Mouse (Mus musculus) midbrain, embryonic 11.5 days (tissue): ENCODE results near the gene G2e3. TPM values are rescaled to one million over a fixed set of nuclear protein-coding genes. Genes with fewer than 3 reads are reported as not detected.

Experiments used
- ATAC-seq: fragments of 200-750 bp; cut with Nextera tagmentation; 2 replicates; pipeline ENCODE4 v1.8.0; 2017; ENCODE audit warnings: moderate TSS enrichment, moderate library complexity; ENCODE audit not compliant: low FRiP score
- DNase-seq: peaks from one replicate; pipeline ENCODE4 v3.0.0; 2015; ENCODE audit warnings: low spot score; ENCODE audit errors: missing footprints
- H3K27ac ChIP-seq: fragments of 300-500 bp; sonication (generic); 2 replicates; pipeline ENCODE4 v1.5.1; 2014; ENCODE audit warnings: low read depth, low read length
- H3K27me3 ChIP-seq: fragments of 300-500 bp; sonication (generic); 2 replicates; pipeline ENCODE4 v1.6.1; 2014; ENCODE audit warnings: mild to moderate bottlenecking, low read length, moderate library complexity, mixed read lengths; ENCODE audit not compliant: control insufficient read depth, insufficient read depth
- H3K36me3 ChIP-seq: fragments of 300-500 bp; sonication (generic); 2 replicates; pipeline ENCODE4 v1.6.1; 2014; ENCODE audit warnings: mild to moderate bottlenecking, low read length, moderate library complexity, mixed read lengths; ENCODE audit not compliant: control insufficient read depth, insufficient read depth
- H3K4me1 ChIP-seq: fragments of 300-500 bp; sonication (generic); 2 replicates; pipeline ENCODE4 v1.6.1; 2014; ENCODE audit warnings: low read length; ENCODE audit not compliant: control insufficient read depth, insufficient read depth
- H3K4me2 ChIP-seq: fragments of 300-500 bp; sonication (generic); 2 replicates; pipeline ENCODE4 v1.6.1; 2014; ENCODE audit warnings: mild to moderate bottlenecking, moderate library complexity
- H3K4me3 ChIP-seq: fragments of 300-500 bp; sonication (generic); 2 replicates; pipeline ENCODE4 v1.5.1; 2014; ENCODE audit warnings: low read depth, low read length
- H3K9ac ChIP-seq: fragments of 300-500 bp; sonication (generic); 2 replicates; pipeline ENCODE4 v1.6.1; 2014; ENCODE audit warnings: low read length
- H3K9me3 ChIP-seq: fragments of 300-500 bp; sonication (generic); 2 replicates; pipeline ENCODE4 v1.6.1; 2016; ENCODE audit warnings: low read length; ENCODE audit not compliant: control insufficient read depth
- WGBS: fragments of 180-500 bp; shearing (Covaris S2); extraction: QIAGEN DNeasy Blood & Tissue Kit; methylation state at CpG from one replicate; pipeline ENCODE4 v1.1.7; 2014; 5-methylcytosine and 5-hydroxymethylcytosine counted together
- polyA plus RNA-seq: library from polyadenylated mRNA; unstranded; fragments of >200 nt; fragmentation: Nextera tagmentation; extraction: Ambion mirVana; gene quantifications from 2 replicates; pipeline ENCODE4 v1.2.1, GENCODE M21; 2014

G2e3 gene
- polyA plus RNA-seq, 1 experiment from 2014 or later, result 48.5 TPM

DNA sequence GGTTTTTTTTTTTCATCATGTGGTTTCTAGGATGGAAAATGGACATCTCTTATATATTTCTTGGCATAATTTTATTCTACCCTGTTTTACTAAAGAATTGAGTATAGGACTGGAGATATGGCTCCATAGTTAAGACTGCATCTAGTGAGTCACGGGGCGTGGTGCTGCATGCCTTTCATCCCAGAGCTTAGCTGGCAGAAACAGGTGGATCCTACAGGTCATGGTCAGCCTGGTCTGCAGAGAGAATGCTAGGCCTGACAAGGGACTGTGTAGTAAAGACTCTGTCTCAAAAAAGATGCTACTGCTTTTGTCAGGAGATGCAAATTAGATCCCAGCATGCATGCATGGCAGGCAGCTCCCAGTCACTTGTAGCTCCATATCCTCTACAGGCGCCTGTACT, 20.6 kb downstream of the G2e3 start:
- no peak overlapping the region for H3K27ac ChIP-seq
- H3K4me1 ChIP-seq, result no peaks in the 10 kb centered on the region
- no peaks in the 10 kb centered on the region for H3K27me3 ChIP-seq
- peaks cover 16% of the 10 kb centered on the region; the same call in 1 of the 2 replicates for H3K36me3 ChIP-seq
- H3K9ac ChIP-seq, result no peak overlapping the region
- 97% methylated on average over 3 of the region's 3 CpGs for WGBS
- ATAC-seq, result no peak
- no peak overlapping the region for H3K4me3 ChIP-seq
- no peaks in the 10 kb centered on the region for H3K9me3 ChIP-seq
- DNase-seq, result no peak
- H3K4me2 ChIP-seq, result no peak overlapping the region

GRCm38 (mm10) chr12:51377003-51377887, 29.4 kb downstream of the G2e3 start, which contains the start of gene Scfd1:
TSS of gene Scfd1 (plus strand) at chr12:51377510.
- H3K27ac ChIP-seq, result peak within 1 kb of the TSS; percentile 49; the same call in 1 of the 2 replicates
- H3K9me3 ChIP-seq, result no peaks in the 10 kb centered on the region
- ATAC-seq (peak; percentile 100), DNase-seq (peak; percentile 99)
- under 1% methylated on average over 34 of the region's 34 CpGs for WGBS
- peak within 1 kb of the TSS; percentile 78 for H3K9ac ChIP-seq
- H3K4me2 ChIP-seq, result peak within 1 kb of the TSS; percentile 67
- no peaks in the 10 kb centered on the region for H3K4me1 ChIP-seq
- H3K27me3 ChIP-seq, result no peaks in the 10 kb centered on the region
- H3K4me3 ChIP-seq, result peak within 1 kb of the TSS; percentile 53
- H3K36me3 ChIP-seq, result 0 out of 2 replicates have a peak, but pooled peaks cover 2% of the 10 kb centered on the region

GRCm38 (mm10) chr12:51377888-51378190, 30.0 kb downstream of the G2e3 start:
- Histone ChIP-seq H3K4me3 (peak overlapping the region; percentile 53), H3K4me1 (no peaks in the 10 kb centered on the region), H3K27ac (no peak overlapping the region), H3K27me3 (no peaks in the 10 kb centered on the region), H3K36me3 (no peaks in the 10 kb centered on the region), H3K9ac (peak overlapping the region; percentile 78), H3K4me2 (peak overlapping the region; percentile 67), H3K9me3 (no peaks in the 10 kb centered on the region)
- 25% methylated on average over 6 of the region's 6 CpGs for WGBS
- no peak for DNase-seq
- ATAC-seq, result no peak

DNA sequence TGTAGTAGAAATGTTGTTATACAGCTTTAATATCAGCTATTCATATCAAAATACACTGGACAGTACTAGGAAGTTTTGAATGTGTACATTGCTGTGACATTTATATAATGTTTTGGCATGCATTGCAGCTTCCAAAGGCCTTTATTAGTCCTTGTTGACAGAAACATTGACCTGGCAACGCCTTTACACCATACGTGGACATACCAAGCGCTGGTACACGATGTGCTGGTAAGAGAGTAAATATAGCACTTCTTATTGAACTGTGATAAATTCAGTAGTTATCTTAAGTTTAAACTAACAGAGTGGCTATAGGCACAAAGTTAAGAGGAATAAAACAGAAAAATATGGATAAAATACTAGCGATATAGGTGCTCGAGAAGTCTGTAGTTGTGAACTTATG, 52.0 kb downstream of the G2e3 start:
- no peak for ATAC-seq
- Histone ChIP-seq H3K4me2 (no peak overlapping the region), H3K4me3 (no peak overlapping the region)

GRCm38 (mm10) chr12:51402060-51402698, 54.3 kb downstream of the G2e3 start:
- Histone ChIP-seq H3K9me3 (no peaks in the 10 kb centered on the region), H3K4me1 (no peaks in the 10 kb centered on the region), H3K36me3 (no peaks in the 10 kb centered on the region; the same call in 1 of the 2 replicates), H3K27me3 (no peaks in the 10 kb centered on the region), H3K4me3 (no peak overlapping the region), H3K9ac (no peak overlapping the region), H3K27ac (no peak overlapping the region), H3K4me2 (no peak overlapping the region)
- WGBS, result 81% methylated on average over 5 of the region's 5 CpGs
- DNase-seq, result no peak
- no peak for ATAC-seq

More for the DNA sequence above, 52.0 kb downstream of the G2e3 start:
- no peaks in the 10 kb centered on the region for H3K27me3 ChIP-seq
- 95% methylated on average over 6 of the region's 6 CpGs for WGBS
- H3K27ac ChIP-seq, result no peak overlapping the region
- H3K4me1 ChIP-seq, result no peaks in the 10 kb centered on the region
- H3K9me3 ChIP-seq, result no peaks in the 10 kb centered on the region
- no peak overlapping the region for H3K9ac ChIP-seq
- DNase-seq, result no peak
- peaks cover 6% of the 10 kb centered on the region; the same call in 1 of the 2 replicates for H3K36me3 ChIP-seq

- H3K27me3 ChIP-seq, result no peaks in the 10 kb centered on the region
- no peak for DNase-seq
- no peak overlapping the region for H3K4me2 ChIP-seq
- no peaks in the 10 kb centered on the region; the same call in 1 of the 2 replicates for H3K36me3 ChIP-seq
- H3K4me3 ChIP-seq, result no peak overlapping the region
- no peak overlapping the region for H3K27ac ChIP-seq
- WGBS, result 71% methylated on average over 4 of the region's 4 CpGs
- no peak for ATAC-seq
- no peaks in the 10 kb centered on the region for H3K9me3 ChIP-seq
- H3K9ac ChIP-seq, result no peak overlapping the region
- no peaks in the 10 kb centered on the region for H3K4me1 ChIP-seq
Measured at GRCm38 (mm10) chr12:51403987-51404586, 56.2 kb downstream of the G2e3 start.

DNA sequence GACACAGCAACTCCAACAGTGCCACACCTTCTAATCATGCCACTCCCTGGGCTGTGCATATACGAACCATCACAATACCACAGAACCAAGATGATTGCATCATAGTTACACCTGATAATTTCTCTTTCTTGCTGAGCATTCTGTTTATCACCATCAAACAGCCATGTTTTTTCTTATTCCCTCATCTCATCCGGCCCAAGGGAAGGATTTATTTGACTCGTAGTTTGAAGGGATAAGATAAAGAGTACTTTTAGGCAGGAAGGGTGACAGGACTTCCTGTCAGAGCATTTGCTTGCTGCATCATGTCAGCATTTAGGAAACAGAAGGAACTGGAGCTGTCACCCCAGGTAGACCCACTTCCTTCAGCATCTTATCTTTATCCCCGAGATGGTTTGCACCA, 63.5 kb downstream of the G2e3 start:
- H3K4me2 ChIP-seq, result no peak overlapping the region
- DNase-seq, result no peak
- H3K4me3 ChIP-seq, result no peak overlapping the region
- H3K27me3 ChIP-seq, result no peaks in the 10 kb centered on the region
- H3K9ac ChIP-seq, result no peak overlapping the region
- WGBS, result 89% methylated on average over 4 of the region's 4 CpGs
- no peaks in the 10 kb centered on the region for H3K9me3 ChIP-seq
- peaks cover 6% of the 10 kb centered on the region for H3K36me3 ChIP-seq
- H3K4me1 ChIP-seq, result no peaks in the 10 kb centered on the region
- no peak for ATAC-seq
- no peak overlapping the region for H3K27ac ChIP-seq
